Mouse (Mus musculus) heart, adult 10 weeks (tissue): ENCODE measurements around the gene Pbsn. TPM values are rescaled to one million over a fixed set of nuclear protein-coding genes. Genes with fewer than 3 reads are reported as not detected.

ENCODE experiments used
- polyA plus RNA-seq: library from polyadenylated mRNA; stranded (reverse); fragments of 350-450 nt; fragmentation: Illumina TruSeq; extraction: RNeasy Lipid Tissue Mini Kit (QIAGEN cat#74804); gene quantifications from one replicate; pipeline ENCODE4 v1.2.3, GENCODE M21; 2014; ENCODE audit warnings: low read depth, low replicate concordance

Gene Pbsn
- not detected for polyA plus RNA-seq

DNA sequence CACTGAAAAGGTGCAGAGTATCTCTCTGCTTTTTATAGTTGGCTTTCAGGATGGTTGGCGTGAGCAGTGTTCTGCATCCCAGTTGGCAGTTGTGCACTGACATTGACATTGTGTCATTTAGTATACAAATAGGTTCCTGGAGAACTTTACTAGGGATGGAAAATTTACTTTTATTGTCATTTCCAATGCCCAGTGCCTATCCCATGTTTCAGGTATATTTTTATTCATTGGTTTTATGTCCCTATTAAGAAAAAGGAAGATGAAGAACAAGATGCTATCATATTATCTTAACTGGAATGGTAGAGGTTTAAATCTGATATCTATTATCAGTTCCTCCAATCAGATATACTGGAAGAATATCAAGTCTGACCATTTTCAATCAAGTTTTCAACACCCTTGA lies at the start of gene Pbsn:
Pbsn (minus strand) TSS at position 101 of the 400 bp plus-strand sequence.

DNA sequence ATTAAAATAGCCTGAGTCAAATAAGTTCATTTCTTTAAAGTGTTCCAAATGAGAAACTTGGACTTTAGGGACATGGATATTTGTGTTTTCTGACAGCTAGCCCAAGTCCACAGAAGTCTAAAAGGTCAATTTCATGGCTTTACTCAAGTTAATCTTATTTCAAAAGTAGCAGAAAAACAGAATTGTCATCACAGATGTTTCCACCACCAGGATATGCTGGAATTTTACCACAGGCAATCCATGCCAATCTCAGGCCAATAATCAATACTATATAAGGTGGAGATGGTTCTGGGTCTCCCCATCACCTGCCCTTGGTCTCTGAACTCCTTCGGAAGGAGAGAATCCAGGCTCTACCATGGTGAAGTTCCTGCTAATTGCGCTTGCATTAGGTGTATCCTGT lies 11.0 kb upstream of the Pbsn start, which contains the start of gene Gm14744:
Gm14744 (plus strand) TSS at position 301 of the 400 bp plus-strand sequence.

DNA sequence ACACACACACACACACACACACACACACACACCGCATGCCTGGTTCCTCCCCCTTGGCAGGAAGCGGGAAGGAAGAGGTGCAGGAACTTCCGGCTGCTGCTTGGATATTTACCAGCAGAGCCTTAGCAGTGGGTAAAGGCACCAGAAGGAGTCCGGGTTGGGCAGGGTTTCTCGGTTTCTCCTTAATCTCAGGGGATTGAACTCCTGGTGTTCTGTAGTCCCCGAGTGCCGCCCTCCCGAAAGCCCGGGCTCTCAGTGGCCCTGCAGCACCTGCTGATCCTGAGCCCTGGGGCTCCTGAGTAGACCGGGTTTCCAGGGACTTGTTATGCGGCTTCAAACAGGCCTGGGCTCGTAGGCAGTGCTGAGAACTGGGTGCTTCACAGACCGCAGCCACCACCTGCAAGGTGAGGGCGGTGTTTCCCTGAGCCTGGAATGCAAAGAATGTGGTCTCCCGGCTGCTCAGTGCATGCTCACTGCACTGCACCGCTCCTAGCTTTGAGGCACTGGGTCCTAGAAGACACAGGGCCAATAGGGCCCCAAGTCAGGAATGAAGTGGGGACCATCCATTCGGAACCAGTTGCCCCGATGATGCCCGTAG lies 57.1 kb downstream of the Pbsn start, which contains the start of gene Prkx:
Prkx (minus strand) TSS at position 41 of the 598 bp plus-strand sequence.

Other genes starting within 250 kb of the Pbsn start
- 13.9 TPM for gene Prkx, start 57.3 kb downstream of the Pbsn start, polyA plus RNA-seq
- not detected for gene Gm14744, start 11.1 kb upstream of the Pbsn start, polyA plus RNA-seq
- gene 5430402E10Rik, start 71.4 kb upstream of the Pbsn start, polyA plus RNA-seq = not detected
- gene Obp1a, start 237.8 kb upstream of the Pbsn start, polyA plus RNA-seq = not detected